Mouse (Mus musculus) Muller cell, postnatal 12 days (primary cell): ENCODE measurements around the gene Fam172a.

Experiments used
- DNase-seq: peaks from one replicate; pipeline ENCODE4 v3.0.0-alpha.2; 2015; ENCODE audit errors: inconsistent ontology term

Fam172a gene

DNA sequence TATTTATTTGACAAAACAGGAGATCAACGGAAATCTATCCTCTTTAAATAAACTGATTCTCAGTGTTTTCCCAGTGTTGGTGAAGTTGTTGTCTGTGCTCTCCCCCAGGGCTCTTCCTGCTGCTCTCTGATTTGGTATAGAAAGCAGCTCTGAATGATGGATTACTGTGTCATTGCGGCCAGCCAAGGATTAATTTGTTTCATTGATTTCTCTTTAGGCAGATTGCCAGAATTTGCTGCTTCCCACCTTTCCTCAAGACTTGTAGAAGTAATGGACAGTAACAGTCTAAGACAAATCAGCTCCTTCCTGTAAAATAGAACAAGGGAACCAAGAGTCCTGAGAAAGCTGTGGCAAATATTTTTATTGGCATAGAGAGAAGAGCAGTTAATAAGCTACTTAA is 513.4 kb downstream of the Fam172a start:
- DNase-seq, result no peak
